Mouse (Mus musculus): ENCODE measurements around the gene Sox5. TPM values are rescaled to one million over a fixed set of nuclear protein-coding genes. Genes with fewer than 3 reads are reported as not detected.
"Not testable (repeated sequence)": the region's sequence is repeated elsewhere in the genome, so short reads cannot be mapped to it uniquely, and the experiment has no call there.

Sox5 gene
- polyA plus RNA-seq, 1 experiment from 2014 or later: 23.4 TPM

- Histone ChIP-seq H3K4me2 (ENCODE audit: low read depth, low read length) (peak overlapping the region; percentile 2; the same call in 1 of the 2 replicates), H3K27me3 (ENCODE audit: control insufficient read depth, insufficient read depth, low read length) (no peaks in the 10 kb centered on the region), H3K9me3 (replicated peaks; ENCODE audit: control insufficient read depth, low read length) (no peaks in the 10 kb centered on the region), H3K27ac (replicated peaks; ENCODE audit: low read depth, low read length) (no peak overlapping the region), H3K4me3 (ENCODE audit: low read depth, low read length) (no peak overlapping the region), H3K9ac (replicated peaks; ENCODE audit: low read length) (no peak overlapping the region; the same call in 1 of the 2 replicates), H3K4me1 (ENCODE audit: control insufficient read depth, insufficient read depth, low read length) (no peaks in the 10 kb centered on the region), H3K36me3 (replicated peaks; ENCODE audit: control insufficient read depth, insufficient read depth, low read depth, low read length) (no peaks in the 10 kb centered on the region)
- ATAC-seq (replicated peaks; ENCODE audit: insufficient number of reproducible peaks, low FRiP score, low TSS enrichment, low read depth) (no peak), DNase-seq (ENCODE audit: low spot score) (no peak)
- 34% methylated on average over 8 of the region's 8 CpGs for WGBS
These were observed 577.8 kb downstream of the Sox5 start for GRCm38 (mm10) chr6:144203970-144204369.

- Histone ChIP-seq H3K4me1 (ENCODE audit: control insufficient read depth, insufficient read depth, low read length) (no peaks in the 10 kb centered on the region), H3K9me3 (replicated peaks; ENCODE audit: control insufficient read depth, low read length) (no peaks in the 10 kb centered on the region), H3K4me3 (ENCODE audit: low read depth, low read length) (no peak overlapping the region), H3K36me3 (replicated peaks; ENCODE audit: control insufficient read depth, insufficient read depth, low read depth, low read length) (no peaks in the 10 kb centered on the region), H3K27me3 (ENCODE audit: control insufficient read depth, insufficient read depth, low read length) (no peaks in the 10 kb centered on the region), H3K4me2 (ENCODE audit: low read depth, low read length) (no peak overlapping the region), H3K9ac (replicated peaks; ENCODE audit: low read length) (no peak overlapping the region), H3K27ac (replicated peaks; ENCODE audit: low read depth, low read length) (no peak overlapping the region)
- WGBS: 31% methylated on average over 12 of the region's 12 CpGs
- no peak for DNase-seq (ENCODE audit: low spot score)
- ATAC-seq (replicated peaks; ENCODE audit: insufficient number of reproducible peaks, low FRiP score, low TSS enrichment, low read depth): no peak
These were observed 578.8 kb downstream of the Sox5 start for GRCm38 (mm10) chr6:144203013-144203412.

DNA sequence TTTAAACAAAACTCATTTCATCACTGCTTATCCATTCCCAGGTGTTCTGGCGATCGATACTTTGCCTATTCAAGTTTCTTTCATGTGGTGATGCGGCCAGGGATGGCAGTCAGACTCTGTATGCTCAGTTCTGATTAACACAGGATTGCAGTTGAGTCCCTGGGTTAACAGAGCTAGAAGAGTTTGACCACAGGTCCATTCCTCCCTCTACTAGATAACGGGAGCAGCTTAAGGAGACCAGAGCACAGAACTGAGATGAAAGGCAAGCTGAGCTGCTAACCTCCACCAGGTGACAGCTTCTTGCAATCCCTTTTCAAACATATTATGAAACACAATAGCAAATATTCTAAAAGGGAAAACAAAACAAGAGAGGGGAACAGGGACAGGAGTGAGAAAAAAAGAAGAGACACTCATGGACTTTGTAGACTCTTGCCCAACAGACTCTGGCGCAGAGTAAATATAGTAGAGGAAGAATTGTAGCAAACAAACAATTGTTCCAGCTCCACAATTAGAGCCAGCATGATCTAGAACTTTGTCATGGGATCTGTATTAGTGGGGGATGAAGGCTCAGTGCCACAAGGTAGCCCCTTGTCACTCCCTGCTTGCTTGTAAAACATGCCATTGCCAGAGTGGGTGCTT, 580.3 kb downstream of the Sox5 start:
- Histone ChIP-seq H3K36me3 (replicated peaks; ENCODE audit: control insufficient read depth, insufficient read depth, low read depth, low read length) (no peaks in the 10 kb centered on the region), H3K9me3 (replicated peaks; ENCODE audit: control insufficient read depth, low read length) (no peaks in the 10 kb centered on the region), H3K4me1 (ENCODE audit: control insufficient read depth, insufficient read depth, low read length) (no peaks in the 10 kb centered on the region), H3K9ac (replicated peaks; ENCODE audit: low read length) (no peak overlapping the region), H3K4me2 (ENCODE audit: low read depth, low read length) (no peak overlapping the region), H3K27me3 (ENCODE audit: control insufficient read depth, insufficient read depth, low read length) (no peaks in the 10 kb centered on the region), H3K27ac (replicated peaks; ENCODE audit: low read depth, low read length) (no peak overlapping the region), H3K4me3 (ENCODE audit: low read depth, low read length) (no peak overlapping the region)
- DNase-seq (ENCODE audit: low spot score) (no peak), ATAC-seq (replicated peaks; ENCODE audit: insufficient number of reproducible peaks, low FRiP score, low TSS enrichment, low read depth) (no peak)
- WGBS: 77% methylated on average over 5 of the region's 5 CpGs

DNA sequence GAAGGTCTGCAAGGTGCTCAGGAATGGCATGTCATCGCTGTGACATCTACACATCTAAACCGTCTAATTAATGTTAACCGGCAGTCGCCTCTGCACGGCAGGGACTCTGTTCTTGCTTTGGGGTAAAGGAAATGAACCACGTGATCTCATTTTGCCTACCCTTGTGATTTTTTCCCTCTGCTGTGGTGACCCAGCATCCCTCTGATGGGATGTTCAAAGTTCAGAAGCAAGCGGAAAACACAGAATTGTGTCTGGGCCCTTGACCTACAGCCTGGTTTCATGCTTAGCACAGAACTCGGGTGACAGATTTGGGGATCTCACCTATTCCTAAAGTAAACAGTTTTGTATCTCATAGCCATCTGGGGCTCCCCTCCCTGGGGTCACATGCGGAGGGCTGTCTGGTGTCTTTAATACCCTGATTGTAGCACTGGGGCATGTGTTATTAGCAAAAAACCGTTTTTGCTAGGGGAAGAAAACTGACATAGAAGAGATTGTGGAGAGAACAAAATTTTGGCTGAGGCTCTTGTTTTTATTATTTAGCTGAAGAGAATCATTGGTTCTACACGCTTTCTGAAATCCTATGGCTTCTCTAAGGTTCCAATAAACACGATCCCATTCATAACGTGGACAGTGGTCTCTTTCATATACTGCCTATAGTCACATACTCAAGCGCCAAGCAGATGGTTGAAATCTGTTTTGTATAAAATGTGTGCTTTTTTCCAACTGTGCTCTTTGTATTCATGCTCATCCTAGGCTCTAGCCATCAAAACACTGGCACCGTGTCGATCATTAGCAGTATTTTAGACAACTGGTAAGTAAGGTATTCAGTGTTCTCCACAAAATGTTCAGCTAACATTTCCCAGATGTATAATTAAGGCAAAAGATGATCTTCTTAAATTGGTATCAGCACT, 584.3 kb downstream of the Sox5 start:
- no peak overlapping the region for H3K27ac ChIP-seq (replicated peaks; ENCODE audit: low read depth, low read length)
- H3K4me2 ChIP-seq (ENCODE audit: low read depth, low read length): no peak overlapping the region
- DNase-seq (ENCODE audit: low spot score) (no peak), ATAC-seq (replicated peaks; ENCODE audit: insufficient number of reproducible peaks, low FRiP score, low TSS enrichment, low read depth) (no peak)
- no peaks in the 10 kb centered on the region for H3K27me3 ChIP-seq (ENCODE audit: control insufficient read depth, insufficient read depth, low read length)
- WGBS: 44% methylated on average over 16 of the region's 16 CpGs
- no peak overlapping the region for H3K9ac ChIP-seq (replicated peaks; ENCODE audit: low read length)
- H3K4me3 ChIP-seq (ENCODE audit: low read depth, low read length): no peak overlapping the region
- no peaks in the 10 kb centered on the region for H3K9me3 ChIP-seq (replicated peaks; ENCODE audit: control insufficient read depth, low read length)
- H3K4me1 ChIP-seq (ENCODE audit: control insufficient read depth, insufficient read depth, low read length): no peaks in the 10 kb centered on the region
- no peaks in the 10 kb centered on the region for H3K36me3 ChIP-seq (replicated peaks; ENCODE audit: control insufficient read depth, insufficient read depth, low read depth, low read length)

- H3K27ac ChIP-seq (replicated peaks; ENCODE audit: low read depth, low read length): no peak overlapping the region
- no peak overlapping the region for H3K4me2 ChIP-seq (ENCODE audit: low read depth, low read length)
- 70% methylated on average over 14 of the region's 14 CpGs for WGBS
- H3K4me1 ChIP-seq (ENCODE audit: control insufficient read depth, insufficient read depth, low read length): no peaks in the 10 kb centered on the region
- H3K9ac ChIP-seq (replicated peaks; ENCODE audit: low read length): no peak overlapping the region
- no peaks in the 10 kb centered on the region for H3K36me3 ChIP-seq (replicated peaks; ENCODE audit: control insufficient read depth, insufficient read depth, low read depth, low read length)
- no peaks in the 10 kb centered on the region for H3K27me3 ChIP-seq (ENCODE audit: control insufficient read depth, insufficient read depth, low read length)
- H3K9me3 ChIP-seq (replicated peaks; ENCODE audit: control insufficient read depth, low read length): 0 out of 2 replicates have a peak, but pooled peaks cover 2% of the 10 kb centered on the region
- no peak for ATAC-seq (replicated peaks; ENCODE audit: insufficient number of reproducible peaks, low FRiP score, low TSS enrichment, low read depth)
- DNase-seq (ENCODE audit: low spot score): no peak
- H3K4me3 ChIP-seq (ENCODE audit: low read depth, low read length): no peak overlapping the region
These were observed 585.8 kb downstream of the Sox5 start for GRCm38 (mm10) chr6:144195934-144196333.

DNA sequence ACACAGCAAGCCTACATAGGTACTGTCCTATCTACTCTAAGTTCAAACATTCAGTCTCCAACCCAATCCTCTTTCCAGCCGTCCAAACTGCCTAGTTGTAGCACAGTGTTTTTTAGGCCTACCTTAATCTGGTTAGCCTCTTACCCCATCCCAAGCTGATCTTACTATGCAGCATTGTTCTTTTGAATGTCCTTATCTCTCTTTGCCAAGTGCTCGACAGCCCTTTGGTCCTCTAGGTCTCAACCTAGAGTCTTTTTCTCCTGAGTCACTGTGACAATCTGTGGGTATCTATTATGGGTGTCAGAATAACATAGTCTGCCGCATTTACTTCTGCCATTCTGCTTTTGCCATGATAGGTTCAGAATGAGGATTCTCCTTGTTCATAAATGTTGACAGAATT, 598.7 kb downstream of the Sox5 start:
- Histone ChIP-seq H3K9me3 (replicated peaks; ENCODE audit: control insufficient read depth, low read length) (no peaks in the 10 kb centered on the region), H3K36me3 (replicated peaks; ENCODE audit: control insufficient read depth, insufficient read depth, low read depth, low read length) (no peaks in the 10 kb centered on the region), H3K4me3 (ENCODE audit: low read depth, low read length) (no peak overlapping the region), H3K4me1 (ENCODE audit: control insufficient read depth, insufficient read depth, low read length) (no peaks in the 10 kb centered on the region), H3K9ac (replicated peaks; ENCODE audit: low read length) (no peak overlapping the region), H3K27ac (replicated peaks; ENCODE audit: low read depth, low read length) (no peak overlapping the region), H3K4me2 (ENCODE audit: low read depth, low read length) (no peak overlapping the region), H3K27me3 (ENCODE audit: control insufficient read depth, insufficient read depth, low read length) (no peaks in the 10 kb centered on the region)
- DNase-seq (ENCODE audit: low spot score) (no peak), ATAC-seq (replicated peaks; ENCODE audit: insufficient number of reproducible peaks, low FRiP score, low TSS enrichment, low read depth) (no peak)
- WGBS: 88% methylated on average over 3 of the region's 3 CpGs

- 95% methylated on average over 13 of the region's 13 CpGs for WGBS
- H3K4me1 ChIP-seq (ENCODE audit: control insufficient read depth, insufficient read depth, low read length); H3K9me3 ChIP-seq (replicated peaks; ENCODE audit: control insufficient read depth, low read length); H3K9ac ChIP-seq (replicated peaks; ENCODE audit: low read length); H3K27ac ChIP-seq (replicated peaks; ENCODE audit: low read depth, low read length); ATAC-seq (replicated peaks; ENCODE audit: insufficient number of reproducible peaks, low FRiP score, low TSS enrichment, low read depth); H3K4me3 ChIP-seq (ENCODE audit: low read depth, low read length); H3K4me2 ChIP-seq (ENCODE audit: low read depth, low read length); H3K36me3 ChIP-seq (replicated peaks; ENCODE audit: control insufficient read depth, insufficient read depth, low read depth, low read length); DNase-seq (ENCODE audit: low spot score); H3K27me3 ChIP-seq (ENCODE audit: control insufficient read depth, insufficient read depth, low read length): not testable (repeated sequence)
These were observed 599.3 kb downstream of the Sox5 start for GRCm38 (mm10) chr6:144182429-144182828.
